8 mouse cellular contexts compared by ENCODE assay signal in the genomic region with DNA sequence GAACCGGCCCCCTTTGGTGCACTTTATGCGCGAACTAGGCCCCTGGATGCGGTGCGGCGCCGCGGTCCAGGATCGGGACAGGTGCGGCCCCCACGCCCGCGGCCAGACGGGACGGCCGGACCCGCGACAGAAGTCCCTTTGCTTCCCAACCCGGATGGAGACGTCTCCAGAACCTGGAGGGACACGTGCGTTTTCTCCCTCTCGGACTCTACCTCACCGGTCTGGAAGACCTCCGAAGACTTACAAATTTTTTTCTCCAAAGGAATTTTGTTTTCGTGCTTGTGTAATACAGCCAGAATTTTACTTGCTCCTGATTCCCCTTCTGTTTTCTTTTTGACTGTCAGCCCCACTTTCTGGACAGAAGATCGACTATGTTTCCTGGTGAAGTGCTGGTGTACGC. TPM values are rescaled to one million over a fixed set of nuclear protein-coding genes. Genes with fewer than 3 reads are reported as not detected.
DNase-seq lines count a peak whose midpoint lies in the region; ATAC-seq and TF ChIP-seq lines count a peak whose summit lies in the region.

No protein-coding gene starts in this region.

- ATAC-seq in heart, embryonic 12.5 days (ENCODE audit: insufficient number of reproducible peaks, low FRiP score), result no peak
- ATAC-seq in forebrain, embryonic 15.5 days (replicated peaks), result no peak
- no peak for ATAC-seq in liver, embryonic 16.5 days (ENCODE audit: low read depth)
- ATAC-seq in monocyte, adult 5-6 weeks (replicated peaks; ENCODE audit: insufficient number of reproducible peaks, low FRiP score, low TSS enrichment, poor library complexity, severe bottlenecking), result no peak
- ATAC-seq in activated CD4-positive, CD25-positive, alpha-beta regulatory T cell, adult 4 months, result no peak

- no peaks in the 10 kb centered on the region for H3K27me3 ChIP-seq in heart, embryonic 12.5 days (replicated peaks)
- H3K27me3 ChIP-seq in E14TG2a.4 (ENCODE audit: insufficient read depth, low read length), result peaks cover 4% of the 10 kb centered on the region; the same call in 1 of the 2 replicates
- H3K27me3 ChIP-seq in forebrain, embryonic 15.5 days, result no peaks in the 10 kb centered on the region
- H3K27me3 ChIP-seq in liver, embryonic 16.5 days (ENCODE audit: control insufficient read depth, insufficient read depth, low read depth, low read length), result no peaks in the 10 kb centered on the region; the same call in 1 of the 2 replicates

- H3K4me3 ChIP-seq in heart, embryonic 12.5 days, result peak overlapping the region; percentile 81
- peak overlapping the region; percentile 86 for H3K4me3 ChIP-seq in E14TG2a.4 (replicated peaks; ENCODE audit: low read length)
- H3K4me3 ChIP-seq in forebrain, embryonic 15.5 days, result peak overlapping the region; percentile 98
- peak overlapping the region; percentile 83 for H3K4me3 ChIP-seq in liver, embryonic 16.5 days (ENCODE audit: low read depth, low read length)

- DNase-seq in heart, adult 18-20 months, result no peak
- DNase-seq in ovary, postnatal 36 days (ENCODE audit: low spot score), result no peak

- H3K9me3 ChIP-seq in heart, embryonic 12.5 days (replicated peaks), result no peaks in the 10 kb centered on the region
- H3K9me3 ChIP-seq in E14TG2a.4 (ENCODE audit: low read length), result no peaks in the 10 kb centered on the region
- no peaks in the 10 kb centered on the region for H3K9me3 ChIP-seq in forebrain, embryonic 15.5 days
- no peaks in the 10 kb centered on the region for H3K9me3 ChIP-seq in liver, embryonic 16.5 days (replicated peaks; ENCODE audit: control insufficient read depth, low read length)

- TF ChIP-seq CTCF in E14TG2a.4 (conservative IDR thresholded peaks at IDR 0.05; ENCODE audit: low read length), result no peak

- 2% methylated on average over 28 of the region's 28 CpGs for WGBS in heart, embryonic 12.5 days
- 2% methylated on average over 28 of the region's 28 CpGs for WGBS in forebrain, embryonic 15.5 days
- WGBS in liver, embryonic 16.5 days (ENCODE audit: insufficient replicate concordance), result under 1% methylated on average over 28 of the region's 28 CpGs

- H3K27ac ChIP-seq in heart, embryonic 12.5 days (ENCODE audit: poor library complexity, severe bottlenecking), result peak overlapping the region; percentile 93
- peak overlapping the region; percentile 97 for H3K27ac ChIP-seq in forebrain, embryonic 15.5 days (replicated peaks)
- H3K27ac ChIP-seq in liver, embryonic 16.5 days (ENCODE audit: low read length), result peak overlapping the region; percentile 98

- peak overlapping the region; percentile 88 for H3K9ac ChIP-seq in heart, embryonic 12.5 days
- H3K9ac ChIP-seq in forebrain, embryonic 15.5 days (replicated peaks), result peak overlapping the region; percentile 98
- peak overlapping the region; percentile 95 for H3K9ac ChIP-seq in liver, embryonic 16.5 days (ENCODE audit: low read depth, low read length)

- peaks cover 14% of the 10 kb centered on the region for H3K4me1 ChIP-seq in heart, embryonic 12.5 days (replicated peaks)
- peaks cover 7% of the 10 kb centered on the region; the same call in 1 of the 2 replicates for H3K4me1 ChIP-seq in E14TG2a.4 (replicated peaks; ENCODE audit: low read depth, low read length)
- H3K4me1 ChIP-seq in forebrain, embryonic 15.5 days, result peaks cover 25% of the 10 kb centered on the region
- H3K4me1 ChIP-seq in liver, embryonic 16.5 days (ENCODE audit: control insufficient read depth, low read depth, low read length), result peaks cover 15% of the 10 kb centered on the region

- peak overlapping the region; percentile 86 for H3K4me2 ChIP-seq in heart, embryonic 12.5 days
- H3K4me2 ChIP-seq in forebrain, embryonic 15.5 days (replicated peaks), result peak overlapping the region; percentile 77
- H3K4me2 ChIP-seq in liver, embryonic 16.5 days (ENCODE audit: low read depth, low read length), result peak overlapping the region; percentile 68

- no peaks in the 10 kb centered on the region for H3K36me3 ChIP-seq in heart, embryonic 12.5 days
- H3K36me3 ChIP-seq in E14TG2a.4 (ENCODE audit: insufficient read depth, low read length), result no peaks in the 10 kb centered on the region
- H3K36me3 ChIP-seq in forebrain, embryonic 15.5 days, result no peaks in the 10 kb centered on the region
- no peaks in the 10 kb centered on the region; the same call in 1 of the 2 replicates for H3K36me3 ChIP-seq in liver, embryonic 16.5 days (ENCODE audit: control insufficient read depth, insufficient read depth)

RNA-seq across cellular contexts. Expression of gene Ccdc71l, which starts 1.2 kb away (rescaled TPM):
- 5.3 and 5.4 TPM in 2 replicates for polyA plus RNA-seq in heart, embryonic 12.5 days (2016; fragmentation: Nextera tagmentation; extraction: Ambion mirVana)
- total RNA-seq in heart, adult 18-20 months (2021), result 10 to 100 TPM; 11.0 to 11.2 TPM
- 5.1 and 5.7 TPM in 2 replicates for polyA plus RNA-seq in forebrain, embryonic 15.5 days (2015; fragmentation: Nextera tagmentation; extraction: Ambion mirVana)
- 2.1 and 3.3 TPM in 2 replicates for polyA plus RNA-seq in liver, embryonic 16.5 days (2015; fragmentation: Nextera tagmentation; extraction: Ambion mirVana)
- total RNA-seq in monocyte, adult 5-6 weeks (2017), result 29.5 to 32.1 TPM (median 30.3 TPM) in 3 replicates
- polyA plus RNA-seq in activated CD4-positive, CD25-positive, alpha-beta regulatory T cell, adult 4 months (2017; shearing (Covaris generic)), result 1 to 10 TPM in 1 of 2 experiments, under 1 TPM in 1; 0.99 to 1.5 TPM
